Mouse (Mus musculus) MEL (cell line): ENCODE results near the gene Arhgdia. TPM values are rescaled to one million over a fixed set of nuclear protein-coding genes. Genes with fewer than 3 reads are reported as not detected.

Source experiments
- DNase-seq: peaks from one replicate; pipeline ENCODE4 v3.0.0; 2011; ENCODE audit warnings: low read depth, low spot score
- H3K27ac ChIP-seq: 2 replicates; pipeline ENCODE4 v1.5.1; 2012; ENCODE audit warnings: low read depth, mild to moderate bottlenecking, control low read depth, low read length, moderate library complexity; ENCODE audit not compliant: control insufficient read depth
- H3K27me3 ChIP-seq, 2 experiments: fragments of 150-350 bp in 1 of 2; sonication (generic) in 1 of 2; 2 replicates each; pipeline ENCODE4 v1.6.1; 2012; ENCODE audit warnings: low read length in 2 of 2, mild to moderate bottlenecking in 2 of 2, improper control_type of control experiment in 1 of 2, moderate library complexity in 1 of 2; ENCODE audit not compliant: insufficient read depth in 2 of 2, control insufficient read depth in 1 of 2
- H3K36me3 ChIP-seq, 2 experiments: 2 replicates each; pipeline ENCODE4 v1.6.1; 2012 to 2014; ENCODE audit warnings: low read length in 2 of 2, improper control_type of control experiment in 1 of 2, inconsistent platforms in 1 of 2, mild to moderate bottlenecking in 1 of 2; ENCODE audit not compliant: insufficient read depth in 2 of 2, control insufficient read depth in 1 of 2
- H3K4me1 ChIP-seq, 2 experiments: fragments of 150-350 bp in 1 of 2; sonication (generic) in 1 of 2; 2 replicates each; pipeline ENCODE4 v1.6.1; 2012; ENCODE audit warnings: low read length in 2 of 2, improper control_type of control experiment in 1 of 2, mild to moderate bottlenecking in 1 of 2; ENCODE audit not compliant: insufficient read depth in 2 of 2, control insufficient read depth in 1 of 2
- H3K4me3 ChIP-seq, 2 experiments: fragments of 150-350 bp in 1 of 2; sonication (generic) in 1 of 2; 2 replicates each; pipeline ENCODE4 v1.5.1; 2012; ENCODE audit warnings: low read depth in 2 of 2, low read length in 2 of 2, mild to moderate bottlenecking in 2 of 2, moderate library complexity in 2 of 2, control low read depth in 1 of 2, improper control_type of control experiment in 1 of 2; ENCODE audit not compliant: control insufficient read depth in 1 of 2, insufficient read depth in 1 of 2
- H3K79me2 ChIP-seq: 2 replicates; pipeline ENCODE4 v1.6.1; 2012; ENCODE audit warnings: mild to moderate bottlenecking, low read length, moderate library complexity; ENCODE audit not compliant: control insufficient read depth, poor library complexity, insufficient read depth
- H3K9ac ChIP-seq: 2 replicates; pipeline ENCODE4 v1.6.1; 2012; ENCODE audit warnings: low read depth, mild to moderate bottlenecking, control low read depth, low read length, moderate library complexity; ENCODE audit not compliant: control insufficient read depth, poor library complexity, severe bottlenecking
- H3K9me3 ChIP-seq: fragments of 150-350 bp; sonication (generic); replicated peaks from 2 replicates; pipeline ENCODE4 v1.6.1; 2012; ENCODE audit warnings: mild to moderate bottlenecking, low read length, improper control_type of control experiment, moderate library complexity; ENCODE audit not compliant: insufficient read depth
- CHD1 ChIP-seq: IDR thresholded peaks from 2 replicates; pipeline ENCODE4 v1.6.1; 2012; ENCODE audit warnings: low read depth, mild to moderate bottlenecking, inconsistent platforms, low read length, improper control_type of control experiment
- E2F4 ChIP-seq: IDR thresholded peaks from 2 replicates; pipeline ENCODE4 v1.6.1; 2011; ENCODE audit warnings: low read depth, low read length, improper control_type of control experiment, borderline replicate concordance
- ELF1 ChIP-seq: IDR thresholded peaks from 2 replicates; pipeline ENCODE4 v1.6.1; 2014; ENCODE audit warnings: low read depth, mild to moderate bottlenecking, inconsistent platforms, low read length, improper control_type of control experiment, moderate library complexity
- ETS1 ChIP-seq: IDR thresholded peaks from 2 replicates; pipeline ENCODE4 v1.6.1; 2012; ENCODE audit warnings: low read depth, mild to moderate bottlenecking, inconsistent platforms, low read length, improper control_type of control experiment, moderate library complexity
- GATA1 ChIP-seq: IDR thresholded peaks from 2 replicates; pipeline ENCODE4 v1.6.1; 2011; ENCODE audit warnings: low read depth, low read length, improper control_type of control experiment
- HCFC1 ChIP-seq: IDR thresholded peaks from 2 replicates; pipeline ENCODE4 v1.6.1; 2012; ENCODE audit warnings: low read depth, mild to moderate bottlenecking, inconsistent platforms, low read length, improper control_type of control experiment, moderate library complexity
- KAT2A ChIP-seq: conservative IDR thresholded peaks from 2 replicates; pipeline ENCODE4 v1.6.1; 2012; ENCODE audit warnings: low read depth, low read length, improper control_type of control experiment, inconsistent platforms
- MAX ChIP-seq: IDR thresholded peaks from 2 replicates; pipeline ENCODE4 v1.6.1; 2011; ENCODE audit warnings: low read length, improper control_type of control experiment
- MXI1 ChIP-seq: IDR thresholded peaks from 2 replicates; pipeline ENCODE4 v1.6.1; 2011; ENCODE audit warnings: mild to moderate bottlenecking, low read depth, low read length, improper control_type of control experiment
- MYC ChIP-seq: IDR thresholded peaks from 2 replicates; pipeline ENCODE4 v1.6.1; 2011; ENCODE audit warnings: low read depth, mild to moderate bottlenecking, low read length, improper control_type of control experiment, moderate library complexity
- POLR2A ChIP-seq, 2 experiments: IDR thresholded peaks; 2 replicates each; pipeline ENCODE4 v1.6.1; 2011 to 2012; ENCODE audit warnings: low read length in 2 of 2, mild to moderate bottlenecking in 2 of 2, control low read depth in 1 of 2, improper control_type of control experiment in 1 of 2, low read depth in 1 of 2, moderate library complexity in 1 of 2; ENCODE audit not compliant: control insufficient read depth in 1 of 2, insufficient read depth in 1 of 2, poor library complexity in 1 of 2
- SIN3A ChIP-seq: IDR thresholded peaks from 2 replicates; pipeline ENCODE4 v1.6.1; 2012; ENCODE audit warnings: low read length, improper control_type of control experiment, inconsistent platforms
- TBP ChIP-seq: IDR thresholded peaks from 2 replicates; pipeline ENCODE4 v1.8.0; 2011; ENCODE audit warnings: low read depth, low read length, improper control_type of control experiment
- ZKSCAN1 ChIP-seq: IDR thresholded peaks from 2 replicates; pipeline ENCODE4 v1.6.1; 2012; ENCODE audit warnings: low read depth, mild to moderate bottlenecking, inconsistent platforms, low read length, improper control_type of control experiment, moderate library complexity
- ZMIZ1 ChIP-seq: IDR thresholded peaks from 2 replicates; pipeline ENCODE4 v1.6.1; 2012; ENCODE audit warnings: low read depth, mild to moderate bottlenecking, inconsistent platforms, low read length, improper control_type of control experiment, moderate library complexity
- polyA plus RNA-seq, 2 experiments: library from polyadenylated mRNA; stranded (reverse) in 1 of 2; unstranded in 1 of 2; fragments of >175 nt in 1 of 2; fragments of >200 nt in 1 of 2; gene quantifications; 2 replicates each; pipeline versions ENCODE4 v1.2.1 to v1.2.4; 2012; ENCODE audit warnings: low replicate concordance in 2 of 2, low read depth in 1 of 2; ENCODE audit not compliant: insufficient read length in 2 of 2, insufficient read depth in 1 of 2, missing spikeins in 1 of 2
- total RNA-seq: library from RNA; depleted of rRNA; stranded (reverse); fragments of 300-350 nt; gene quantifications from 2 replicates; pipeline ENCODE4 v1.2.3, GENCODE M21; 2012

Gene Arhgdia
- total and polyA plus RNA-seq, 3 experiments, result 364 to 821 (median 601) TPM

DNA sequence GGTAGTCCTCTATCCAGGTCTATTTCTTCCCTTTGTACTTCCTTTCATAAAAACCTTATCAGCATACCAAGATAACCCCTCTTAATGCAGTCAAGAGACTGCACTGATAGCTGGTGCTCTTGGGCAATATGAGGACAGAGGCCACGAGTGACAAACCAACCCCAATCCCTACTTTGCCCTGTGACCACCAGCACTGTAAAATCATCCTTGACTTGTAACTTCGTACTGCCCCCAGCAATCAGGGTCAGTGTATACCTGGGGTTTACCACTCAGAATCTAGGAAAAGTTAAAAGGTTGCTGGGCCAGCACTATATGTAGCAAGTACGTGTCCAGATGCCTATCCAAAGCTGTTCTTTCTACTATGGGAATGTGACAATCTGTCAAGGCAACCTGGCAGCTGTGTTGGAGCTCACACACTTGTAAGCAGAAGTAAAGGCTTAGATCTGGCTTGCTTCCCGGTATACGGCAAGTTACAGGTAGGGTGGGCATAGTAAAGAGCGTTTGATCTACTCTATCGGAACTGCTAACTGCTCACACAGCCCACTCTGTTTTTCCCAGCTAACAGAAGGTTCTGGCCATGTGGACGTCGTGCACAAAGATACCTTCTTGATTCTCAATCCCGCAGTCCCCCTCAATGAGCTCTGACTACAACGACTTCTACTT lies 9.5 kb downstream of the Arhgdia start:
- Histone ChIP-seq H3K4me1 (peaks cover 5 to 16% of the 10 kb centered on the region in 2 experiments), H3K9me3 (no peaks in the 10 kb centered on the region), H3K36me3 (peaks cover 16 to 28% of the 10 kb centered on the region in 2 experiments), H3K27me3 (no peaks in the 10 kb centered on the region), H3K27ac (peak overlapping the region; percentile 70), H3K9ac (peak overlapping the region; percentile 81), H3K4me3 (peak overlapping the region; percentile 85 to 94), H3K79me2 (peaks cover 44% of the 10 kb centered on the region)
- TF ChIP-seq ZKSCAN1, result no peak
- no peak for TF ChIP-seq E2F4
- no peak for TF ChIP-seq KAT2A
- no peak; the same call in 1 of the 2 replicates for TF ChIP-seq MXI1
- peak; percentile 45; the same call in 1 of the 2 replicates for TF ChIP-seq MYC
- no peak for TF ChIP-seq ZMIZ1
- peak; percentile 71 for TF ChIP-seq SIN3A
- no peak for TF ChIP-seq POLR2A (IDR thresholded peaks at IDR 0.05; ENCODE audit: control insufficient read depth in 1 of 2, insufficient read depth in 1 of 2, low read depth in 1 of 2, low read length in 2 of 2, poor library complexity in 1 of 2)
- peak; percentile 80 for TF ChIP-seq GATA1
- peak; percentile 52 for TF ChIP-seq MAX
- 0 out of 2 replicates have a peak, but pooled peaks have one; percentile 84 for TF ChIP-seq CHD1
- TF ChIP-seq TBP, result no peak
- TF ChIP-seq, all 39 proteins: peak for 5
- DNase-seq, result peak; percentile 77

DNA sequence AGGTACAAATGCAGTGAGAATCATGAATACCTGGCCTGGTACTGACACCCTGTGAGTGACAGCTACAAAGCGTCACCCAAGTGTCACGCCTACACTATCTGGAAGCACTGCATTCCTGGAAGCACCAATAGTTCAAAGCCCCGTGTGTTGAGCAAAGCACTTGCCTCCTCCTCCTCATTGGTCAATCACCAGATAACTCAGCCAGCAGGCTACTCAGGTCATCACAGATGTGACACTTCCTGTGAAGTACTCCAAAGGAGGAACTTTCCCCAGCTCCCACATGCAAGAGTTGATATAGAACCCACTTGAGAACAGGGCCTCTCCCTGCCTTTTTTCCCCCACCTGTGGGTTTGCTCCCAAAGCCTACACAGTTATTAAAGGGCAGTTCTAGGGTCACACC lies 10.3 kb downstream of the Arhgdia start:
- H3K27ac ChIP-seq, result peak overlapping the region; percentile 70; the same call in 1 of the 2 replicates

More for the DNA sequence above, 10.3 kb downstream of the Arhgdia start:
- H3K9me3 ChIP-seq, result no peaks in the 10 kb centered on the region
- peaks cover 44% of the 10 kb centered on the region for H3K79me2 ChIP-seq
- peak overlapping the region; percentile 85 to 94 for H3K4me3 ChIP-seq
- DNase-seq, result peak; percentile 85
- H3K9ac ChIP-seq, result peak overlapping the region; percentile 81
- H3K36me3 ChIP-seq, result peaks cover 22 to 28% of the 10 kb centered on the region in 2 experiments
- TF ChIP-seq ELF1, result no peak
- 0 out of 2 replicates have a peak, but pooled peaks have one; percentile 45 for TF ChIP-seq HCFC1
- peak; percentile 54; the same call in 1 of the 2 replicates for TF ChIP-seq TBP
- TF ChIP-seq POLR2A (IDR thresholded peaks at IDR 0.05; ENCODE audit: control insufficient read depth in 1 of 2, insufficient read depth in 1 of 2, low read depth in 1 of 2, low read length in 2 of 2, poor library complexity in 1 of 2), result peak in 1 of 2 experiments; percentile 52; a peak in 1 of 4 replicates
- TF ChIP-seq MAX, result peak; percentile 58; the same call in 1 of the 2 replicates
- TF ChIP-seq GATA1, result peak; percentile 51; the same call in 1 of the 2 replicates
- 0 out of 2 replicates have a peak, but pooled peaks have one; percentile 34 for TF ChIP-seq MYC
- TF ChIP-seq ETS1, result no peak; the same call in 1 of the 2 replicates
- TF ChIP-seq, all 39 proteins: peak for 6
- Histone ChIP-seq H3K27me3 (no peaks in the 10 kb centered on the region), H3K4me1 (peaks cover 5 to 16% of the 10 kb centered on the region in 2 experiments)
